Mouse (Mus musculus): Measurements from ENCODE around the gene Mta3. TPM values are rescaled to one million over a fixed set of nuclear protein-coding genes. Genes with fewer than 3 reads are reported as not detected.

The Mta3 gene
- polyA plus RNA-seq, 1 experiment from 2014 or later, result 29.8 TPM

- Histone ChIP-seq H3K9me3 (ENCODE audit: control insufficient read depth) (no peaks in the 10 kb centered on the region), H3K27ac (ENCODE audit: low read depth, low read length) (no peak overlapping the region), H3K4me3 (ENCODE audit: low read depth, low read length) (no peak overlapping the region), H3K9ac (ENCODE audit: low read depth, low read length) (no peak overlapping the region), H3K36me3 (ENCODE audit: control insufficient read depth, insufficient read depth) (no peaks in the 10 kb centered on the region), H3K4me2 (replicated peaks; ENCODE audit: low read depth) (no peak overlapping the region), H3K27me3 (replicated peaks; ENCODE audit: control insufficient read depth, insufficient read depth, low read length) (no peaks in the 10 kb centered on the region), H3K4me1 (replicated peaks; ENCODE audit: control insufficient read depth, insufficient read depth, low read length) (no peaks in the 10 kb centered on the region)
- TF ChIP-seq CTCF (IDR thresholded peaks at IDR 0.05; ENCODE audit: low read depth), result no peak
- peak; percentile 94 for ATAC-seq
- WGBS, result 45% methylated on average over 4 of the region's 4 CpGs
Observed at GRCm38 (mm10) chr17:83672685-83673084, 33.3 kb upstream of the Mta3 start.

GRCm38 (mm10) chr17:83677370-83677769 is 28.6 kb upstream of the Mta3 start:
- no peak overlapping the region for H3K4me3 ChIP-seq (ENCODE audit: low read depth, low read length)
- H3K27me3 ChIP-seq (replicated peaks; ENCODE audit: control insufficient read depth, insufficient read depth, low read length), result no peaks in the 10 kb centered on the region
- no peak overlapping the region for H3K9ac ChIP-seq (ENCODE audit: low read depth, low read length)
- H3K4me1 ChIP-seq (replicated peaks; ENCODE audit: control insufficient read depth, insufficient read depth, low read length), result no peaks in the 10 kb centered on the region
- TF ChIP-seq CTCF (IDR thresholded peaks at IDR 0.05; ENCODE audit: low read depth), result no peak
- H3K27ac ChIP-seq (ENCODE audit: low read depth, low read length), result no peak overlapping the region
- H3K4me2 ChIP-seq (replicated peaks; ENCODE audit: low read depth), result no peak overlapping the region
- no peaks in the 10 kb centered on the region for H3K9me3 ChIP-seq (ENCODE audit: control insufficient read depth)
- ATAC-seq, result no peak
- WGBS, result 71% methylated on average over 1 of the region's 1 CpGs
- no peaks in the 10 kb centered on the region for H3K36me3 ChIP-seq (ENCODE audit: control insufficient read depth, insufficient read depth)

- no peak for ATAC-seq
- WGBS, result 57% methylated on average over 7 of the region's 7 CpGs
- Histone ChIP-seq H3K9me3 (ENCODE audit: control insufficient read depth) (no peaks in the 10 kb centered on the region), H3K9ac (ENCODE audit: low read depth, low read length) (no peak overlapping the region), H3K4me3 (ENCODE audit: low read depth, low read length) (no peak overlapping the region), H3K27me3 (replicated peaks; ENCODE audit: control insufficient read depth, insufficient read depth, low read length) (no peaks in the 10 kb centered on the region), H3K36me3 (ENCODE audit: control insufficient read depth, insufficient read depth) (no peaks in the 10 kb centered on the region), H3K27ac (ENCODE audit: low read depth, low read length) (no peak overlapping the region), H3K4me1 (replicated peaks; ENCODE audit: control insufficient read depth, insufficient read depth, low read length) (no peaks in the 10 kb centered on the region), H3K4me2 (replicated peaks; ENCODE audit: low read depth) (no peak overlapping the region)
- no peak for TF ChIP-seq CTCF (IDR thresholded peaks at IDR 0.05; ENCODE audit: low read depth)
Observed at GRCm38 (mm10) chr17:83681977-83682376, 24.0 kb upstream of the Mta3 start.

- Histone ChIP-seq H3K9me3 (ENCODE audit: control insufficient read depth) (no peaks in the 10 kb centered on the region), H3K4me3 (ENCODE audit: low read depth, low read length) (no peak overlapping the region), H3K27ac (ENCODE audit: low read depth, low read length) (no peak overlapping the region), H3K4me1 (replicated peaks; ENCODE audit: control insufficient read depth, insufficient read depth, low read length) (no peaks in the 10 kb centered on the region), H3K4me2 (replicated peaks; ENCODE audit: low read depth) (no peak overlapping the region), H3K27me3 (replicated peaks; ENCODE audit: control insufficient read depth, insufficient read depth, low read length) (no peaks in the 10 kb centered on the region), H3K36me3 (ENCODE audit: control insufficient read depth, insufficient read depth) (no peaks in the 10 kb centered on the region), H3K9ac (ENCODE audit: low read depth, low read length) (no peak overlapping the region)
- WGBS, result 92% methylated on average over 7 of the region's 7 CpGs
- no peak for TF ChIP-seq CTCF (IDR thresholded peaks at IDR 0.05; ENCODE audit: low read depth)
- ATAC-seq, result no peak
Observed at GRCm38 (mm10) chr17:83684475-83684874, 21.5 kb upstream of the Mta3 start.

- Histone ChIP-seq H3K27ac (ENCODE audit: low read depth, low read length) (no peak overlapping the region), H3K4me1 (replicated peaks; ENCODE audit: control insufficient read depth, insufficient read depth, low read length) (no peaks in the 10 kb centered on the region), H3K27me3 (replicated peaks; ENCODE audit: control insufficient read depth, insufficient read depth, low read length) (no peaks in the 10 kb centered on the region), H3K4me3 (ENCODE audit: low read depth, low read length) (no peak overlapping the region), H3K9ac (ENCODE audit: low read depth, low read length) (no peak overlapping the region), H3K36me3 (ENCODE audit: control insufficient read depth, insufficient read depth) (no peaks in the 10 kb centered on the region), H3K9me3 (ENCODE audit: control insufficient read depth) (no peaks in the 10 kb centered on the region), H3K4me2 (replicated peaks; ENCODE audit: low read depth) (no peak overlapping the region)
- ATAC-seq, result no peak
- TF ChIP-seq CTCF (IDR thresholded peaks at IDR 0.05; ENCODE audit: low read depth), result no peak
- WGBS, result 43% methylated on average over 2 of the region's 2 CpGs
Observed at GRCm38 (mm10) chr17:83690418-83690817, 15.5 kb upstream of the Mta3 start.

- Histone ChIP-seq H3K9ac (ENCODE audit: low read depth, low read length) (no peak overlapping the region), H3K36me3 (ENCODE audit: control insufficient read depth, insufficient read depth) (no peaks in the 10 kb centered on the region), H3K4me3 (ENCODE audit: low read depth, low read length) (no peak overlapping the region), H3K4me2 (replicated peaks; ENCODE audit: low read depth) (no peak overlapping the region), H3K4me1 (replicated peaks; ENCODE audit: control insufficient read depth, insufficient read depth, low read length) (no peaks in the 10 kb centered on the region), H3K27ac (ENCODE audit: low read depth, low read length) (no peak overlapping the region), H3K27me3 (replicated peaks; ENCODE audit: control insufficient read depth, insufficient read depth, low read length) (no peaks in the 10 kb centered on the region), H3K9me3 (ENCODE audit: control insufficient read depth) (no peaks in the 10 kb centered on the region)
- no peak for ATAC-seq
- no peak for TF ChIP-seq CTCF (IDR thresholded peaks at IDR 0.05; ENCODE audit: low read depth)
- 68% methylated on average over 4 of the region's 4 CpGs for WGBS
Observed at GRCm38 (mm10) chr17:83691379-83691778, 14.6 kb upstream of the Mta3 start.

GRCm38 (mm10) chr17:83693941-83694340 is 12.0 kb upstream of the Mta3 start:
- TF ChIP-seq CTCF (IDR thresholded peaks at IDR 0.05; ENCODE audit: low read depth), result no peak
- Histone ChIP-seq H3K9me3 (ENCODE audit: control insufficient read depth) (no peaks in the 10 kb centered on the region), H3K36me3 (ENCODE audit: control insufficient read depth, insufficient read depth) (no peaks in the 10 kb centered on the region), H3K27ac (ENCODE audit: low read depth, low read length) (no peak overlapping the region), H3K27me3 (replicated peaks; ENCODE audit: control insufficient read depth, insufficient read depth, low read length) (no peaks in the 10 kb centered on the region), H3K4me1 (replicated peaks; ENCODE audit: control insufficient read depth, insufficient read depth, low read length) (no peaks in the 10 kb centered on the region), H3K9ac (ENCODE audit: low read depth, low read length) (no peak overlapping the region), H3K4me2 (replicated peaks; ENCODE audit: low read depth) (no peak overlapping the region), H3K4me3 (ENCODE audit: low read depth, low read length) (no peak overlapping the region)
- 58% methylated on average over 9 of the region's 9 CpGs for WGBS
- no peak for ATAC-seq

Measured in intestine, postnatal 0 days (tissue).